Mouse (Mus musculus) brain, embryonic 18.5 days (tissue): ENCODE results near the gene Vmn2r75.
"Not testable (repeated sequence)": the region's sequence is repeated elsewhere in the genome, so short reads cannot be mapped to it uniquely, and the experiment has no call there.

Source experiments
- DNase-seq: peaks from one replicate; pipeline ENCODE4 v3.0.0-alpha.2; 2012; ENCODE audit warnings: low read depth, low spot score

The Vmn2r75 gene

GRCm38 (mm10) chr7:86171678-86172077 lies at the start of gene Vmn2r75:
Gene Vmn2r75 (minus strand): TSS chr7:86171778.
- DNase-seq: not testable (repeated sequence)

DNA sequence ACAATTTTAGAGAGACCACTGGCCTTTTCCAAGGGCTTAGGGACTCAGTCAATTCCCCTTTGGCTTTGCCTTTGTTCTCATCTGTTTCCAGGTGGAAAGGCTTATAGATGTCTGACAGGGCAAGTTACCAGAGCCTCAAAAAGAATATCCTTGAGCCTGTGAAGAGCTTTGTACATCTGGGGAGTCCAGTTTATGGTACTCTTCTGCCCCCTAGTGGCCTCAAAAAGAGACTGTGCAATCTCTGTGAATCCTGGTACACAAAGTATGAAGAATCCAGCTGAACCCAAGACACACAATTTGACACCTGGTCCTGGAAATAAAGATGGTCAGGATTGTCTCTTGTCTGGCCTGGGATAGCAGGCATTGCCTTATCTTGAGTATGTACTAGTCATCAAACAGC lies 39.8 kb upstream of the Vmn2r75 start:
- DNase-seq: no peak
